Mouse (Mus musculus) heart, adult 11 months (tissue): ENCODE data around the gene Znrf1.

Source experiments
- DNase-seq: peaks from one replicate; pipeline ENCODE4 v3.0.0; 2022

The Znrf1 gene

GRCm38 (mm10) chr8:111570432-111570831 is 34.5 kb downstream of the Znrf1 start:
- no peak for DNase-seq

DNA sequence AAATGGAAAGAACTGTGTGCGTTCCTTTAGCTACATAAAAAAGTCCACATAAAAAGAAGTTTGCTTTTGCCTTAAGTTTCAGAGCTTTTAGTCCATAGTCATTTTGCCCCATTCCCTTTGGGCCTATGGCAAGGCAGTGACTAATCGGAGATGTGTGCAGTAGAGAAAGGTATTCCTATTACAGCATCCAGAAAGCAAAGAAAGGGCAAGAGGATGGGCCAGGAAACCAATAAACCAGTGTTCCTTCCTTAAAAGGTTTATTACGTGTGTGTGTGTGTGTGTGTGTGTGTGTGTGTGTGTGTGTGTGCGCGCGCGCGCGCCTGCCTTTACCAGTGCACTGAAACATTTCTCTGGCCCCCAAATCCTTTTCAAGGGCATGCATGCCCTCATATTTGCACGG is 35.8 kb downstream of the Znrf1 start:
- DNase-seq, result no peak

GRCm38 (mm10) chr8:111572431-111572830 is 36.5 kb downstream of the Znrf1 start:
- DNase-seq, result no peak

GRCm38 (mm10) chr8:111573583-111573982 is 37.7 kb downstream of the Znrf1 start:
- DNase-seq, result no peak

DNA sequence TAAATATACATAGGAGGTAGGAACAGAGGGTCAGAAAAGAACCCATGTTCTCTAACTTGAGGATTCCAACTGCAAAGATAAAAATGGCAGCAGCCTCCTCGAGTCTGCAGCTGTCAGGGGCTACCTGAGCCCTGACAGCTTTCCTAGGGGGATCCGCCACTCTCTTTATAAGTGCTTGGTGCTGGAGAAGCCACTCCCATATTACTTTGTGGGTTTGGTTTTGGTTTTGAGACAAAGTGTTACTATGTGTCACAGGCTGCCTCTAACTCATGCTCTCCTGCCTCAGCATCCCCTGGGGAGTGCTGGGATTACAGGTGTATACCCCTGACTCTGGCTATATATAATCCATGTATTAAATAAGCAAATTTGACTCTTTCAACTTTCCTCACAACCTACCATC is 38.1 kb downstream of the Znrf1 start:
- no peak for DNase-seq

- DNase-seq, result no peak
These were observed 39.6 kb downstream of the Znrf1 start for GRCm38 (mm10) chr8:111575492-111575891.

DNA sequence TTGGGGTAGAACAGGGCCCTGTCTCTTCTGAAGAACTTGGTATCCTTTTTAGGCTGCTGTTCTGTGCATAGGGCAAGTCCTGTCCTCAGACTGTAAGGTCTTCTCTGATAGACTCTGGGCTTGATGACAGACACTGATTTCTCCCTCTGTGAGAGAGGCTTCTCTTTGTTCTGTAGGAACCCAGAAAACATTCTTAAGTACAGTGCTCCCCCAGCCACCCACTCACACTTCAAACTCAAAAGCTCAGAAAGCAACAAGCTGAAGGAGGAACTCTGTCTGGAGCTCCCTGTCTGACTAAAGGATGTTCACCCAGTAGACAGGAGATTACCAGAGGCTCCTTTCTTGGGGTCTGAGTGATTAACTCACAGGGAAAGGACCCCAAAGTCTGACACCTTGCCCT is 40.6 kb downstream of the Znrf1 start:
- DNase-seq, result no peak

DNA sequence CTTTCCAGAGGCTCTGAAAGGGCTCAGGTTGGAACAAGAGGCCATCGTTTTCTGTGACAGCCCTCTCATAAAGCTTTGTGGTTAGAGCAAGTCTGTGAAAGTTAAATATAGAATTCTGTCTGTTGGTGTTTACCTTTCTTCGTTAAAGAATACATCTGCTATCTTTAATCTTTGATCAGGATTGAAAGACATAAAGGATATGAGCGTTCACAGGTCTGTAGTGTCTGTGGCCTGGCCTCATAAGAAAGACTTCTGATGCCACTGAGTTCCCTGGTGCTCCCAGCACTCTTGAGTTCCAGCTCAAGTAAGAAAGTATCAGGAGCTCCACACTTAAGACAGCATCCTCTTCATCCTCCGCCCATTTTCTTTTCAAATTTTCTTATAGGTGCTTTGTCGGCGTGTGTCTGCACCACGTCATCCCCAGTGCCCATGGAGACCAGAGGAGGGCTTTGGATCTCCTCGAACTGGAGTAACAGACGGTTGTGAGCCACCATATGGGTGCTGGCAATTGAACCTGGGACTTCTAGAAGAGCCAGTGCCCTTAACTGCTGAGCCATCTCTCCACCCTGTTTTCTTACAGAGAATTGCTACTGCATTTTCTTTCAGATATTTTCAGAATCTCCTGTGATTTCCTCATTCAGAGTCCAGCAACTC is 42.1 kb downstream of the Znrf1 start:
- peak; percentile 77 for DNase-seq

GRCm38 (mm10) chr8:111579318-111579717 is 43.4 kb downstream of the Znrf1 start:
- no peak for DNase-seq

DNA sequence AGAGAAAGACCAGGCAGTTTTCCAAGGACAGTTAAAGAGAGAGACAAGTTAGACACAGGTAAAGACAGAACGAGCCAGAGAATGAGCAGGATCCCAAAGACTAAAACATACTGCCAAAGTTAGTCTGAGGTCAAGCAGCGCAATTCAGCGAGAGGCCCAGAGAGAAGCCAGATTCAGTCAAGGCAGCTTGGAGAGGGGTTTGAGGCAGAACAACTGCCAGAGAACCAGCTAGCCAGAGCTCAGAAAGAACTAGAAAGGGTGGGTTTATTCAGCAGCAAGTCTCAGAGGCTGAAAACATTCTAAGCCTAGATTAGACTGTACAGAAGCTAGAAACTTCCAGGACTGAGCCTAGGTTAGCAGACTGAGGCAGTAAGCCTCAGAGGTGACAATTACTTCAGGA is 44.4 kb downstream of the Znrf1 start:
- peak; percentile 91 for DNase-seq

- DNase-seq, result no peak
These were observed 46.5 kb downstream of the Znrf1 start for GRCm38 (mm10) chr8:111582386-111582785.

- peak; percentile 93 for DNase-seq
These were observed 49.0 kb downstream of the Znrf1 start for GRCm38 (mm10) chr8:111584946-111585345.

DNA sequence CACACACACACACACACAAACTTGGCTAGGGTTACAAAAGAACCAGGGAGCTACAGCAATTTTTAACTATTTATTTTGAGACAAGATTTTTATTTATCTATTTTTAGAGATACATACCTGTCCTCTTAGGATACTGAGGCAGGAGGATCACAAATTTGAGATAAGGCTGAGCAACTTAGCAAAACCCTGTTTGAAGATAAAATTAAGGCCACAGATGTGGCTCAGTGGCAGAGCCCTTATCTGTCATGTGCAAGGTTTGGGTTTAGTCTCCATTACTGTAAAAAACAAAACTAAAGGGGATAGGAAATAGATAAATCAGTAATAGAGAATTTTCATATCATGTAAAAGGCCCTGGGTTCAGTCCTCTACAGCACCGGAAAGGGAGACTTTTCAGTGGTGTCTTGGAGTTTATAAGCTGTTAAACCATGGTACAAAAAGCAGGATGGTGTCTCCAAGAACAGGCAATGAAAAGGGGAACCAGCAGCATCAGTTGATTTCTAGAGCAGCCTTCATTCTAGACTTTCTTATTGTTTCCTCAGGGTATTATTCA is 51.7 kb downstream of the Znrf1 start:
- DNase-seq, result no peak

DNA sequence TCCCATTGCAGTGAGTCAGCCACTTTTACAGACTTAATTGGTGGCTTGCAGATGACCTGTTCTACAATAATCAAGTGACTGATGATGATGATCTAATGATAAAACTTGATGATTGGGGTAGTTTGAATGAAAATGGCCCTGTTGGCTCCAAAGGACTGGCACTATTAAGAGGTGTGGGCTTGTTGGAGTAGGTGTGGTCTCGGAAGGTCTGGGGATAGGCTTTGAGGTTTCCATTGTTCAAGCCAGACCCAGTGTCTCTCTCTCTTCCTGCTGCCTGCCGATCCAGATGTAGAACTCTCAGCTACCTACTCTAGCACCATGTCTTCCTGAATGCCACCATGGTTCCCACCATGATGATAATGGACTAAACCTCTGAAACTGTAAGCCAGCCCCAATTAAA is 52.4 kb downstream of the Znrf1 start:
- no peak for DNase-seq

- no peak for DNase-seq
These were observed 54.3 kb downstream of the Znrf1 start for GRCm38 (mm10) chr8:111590214-111590613.

DNA sequence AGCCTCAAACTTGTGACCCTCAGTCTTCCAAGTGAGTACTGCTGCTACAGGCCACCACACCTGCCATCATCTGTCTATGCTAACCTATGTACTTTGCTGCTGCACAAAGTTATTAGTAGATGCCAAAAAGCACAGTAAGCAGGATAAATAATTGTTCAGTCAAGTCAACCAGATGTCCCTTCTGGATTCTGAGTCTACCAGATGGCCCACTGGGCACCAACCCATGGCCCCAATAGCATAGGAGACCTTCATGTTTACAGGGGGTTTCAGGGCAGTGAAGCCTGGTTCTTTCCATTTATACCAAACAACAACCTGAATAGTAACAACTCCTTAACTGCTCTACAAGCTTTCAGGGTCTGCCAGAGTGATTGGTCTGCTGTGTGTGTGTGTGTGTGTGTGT is 55.3 kb downstream of the Znrf1 start:
- DNase-seq, result no peak

- DNase-seq, result no peak
These were observed 56.6 kb downstream of the Znrf1 start for GRCm38 (mm10) chr8:111592390-111592910.

GRCm38 (mm10) chr8:111594044-111594840 is 58.3 kb downstream of the Znrf1 start:
- no peak for DNase-seq

- no peak for DNase-seq
These were observed 59.1 kb downstream of the Znrf1 start for GRCm38 (mm10) chr8:111594951-111595350.

GRCm38 (mm10) chr8:111595712-111596484 is 60.0 kb downstream of the Znrf1 start:
- peak; percentile 96 for DNase-seq

GRCm38 (mm10) chr8:111596485-111596821 is 60.6 kb downstream of the Znrf1 start:
- DNase-seq, result no peak

GRCm38 (mm10) chr8:111597310-111597709 is 61.4 kb downstream of the Znrf1 start:
- peak; percentile 94 for DNase-seq

DNA sequence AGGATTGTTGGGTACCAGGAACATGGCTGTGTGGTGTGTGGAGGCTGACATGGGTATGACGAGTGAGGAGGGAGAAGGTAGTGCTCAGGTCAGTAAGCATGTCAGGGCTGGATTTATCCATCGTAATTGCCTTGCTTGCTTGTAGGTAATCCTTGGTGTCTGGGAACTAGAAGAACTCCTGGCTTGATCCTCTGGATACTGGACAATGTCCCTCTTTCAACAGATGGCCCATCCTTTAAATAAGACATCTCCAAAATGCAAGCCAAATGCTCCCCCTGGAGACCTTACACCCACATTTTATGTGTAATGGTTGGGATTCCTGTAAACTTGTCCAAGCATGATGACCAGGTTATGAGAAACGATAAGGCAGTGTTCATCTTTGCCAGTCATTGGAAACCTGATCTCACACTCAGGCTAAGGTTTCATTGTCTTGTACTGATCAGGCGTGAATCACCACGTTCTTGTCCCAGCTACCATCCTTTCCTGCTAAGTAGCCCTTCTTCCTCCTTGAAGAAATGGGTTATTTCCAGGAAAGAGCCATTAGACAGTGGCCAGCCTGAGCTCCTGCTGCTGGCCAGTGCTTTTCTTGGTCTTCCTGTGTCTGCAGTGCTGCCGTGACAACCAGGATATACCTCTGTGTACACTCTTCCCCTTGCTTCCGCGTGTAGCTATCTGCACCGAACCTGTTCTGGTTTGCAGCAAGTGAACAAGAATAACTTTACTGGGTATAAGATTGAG is 64.0 kb downstream of the Znrf1 start:
- peak; percentile 75 for DNase-seq
